Mouse (Mus musculus): Measurements from ENCODE around the gene Samhd1. TPM values are rescaled to one million over a fixed set of nuclear protein-coding genes. Genes with fewer than 3 reads are reported as not detected.

The Samhd1 gene
- polyA plus RNA-seq, 1 experiment from 2014 or later = 21.7 TPM

GRCm38 (mm10) chr2:157119075-157119474 lies 16.0 kb downstream of the Samhd1 start:
- DNase-seq (ENCODE audit: low spot score, missing footprints) (no peak), ATAC-seq (ENCODE audit: low FRiP score) (no peak)
- no peak overlapping the region for H3K27ac ChIP-seq (ENCODE audit: low read depth, low read length)
- H3K4me3 ChIP-seq (ENCODE audit: low read depth, low read length) = no peak overlapping the region
- 83% methylated on average over 3 of the region's 3 CpGs for WGBS
- no peak overlapping the region for H3K9ac ChIP-seq (ENCODE audit: low read length)
- no peak overlapping the region for H3K4me2 ChIP-seq
- H3K4me1 ChIP-seq (ENCODE audit: control insufficient read depth, insufficient read depth, low read length) = no peaks in the 10 kb centered on the region
- H3K27me3 ChIP-seq (ENCODE audit: control insufficient read depth, insufficient read depth, low read length) = no peaks in the 10 kb centered on the region
- no peaks in the 10 kb centered on the region for H3K9me3 ChIP-seq (ENCODE audit: control insufficient read depth, low read length)
- H3K36me3 ChIP-seq (ENCODE audit: control insufficient read depth, insufficient read depth, low read length) = 0 out of 2 replicates have a peak, but pooled peaks cover 4% of the 10 kb centered on the region

DNA sequence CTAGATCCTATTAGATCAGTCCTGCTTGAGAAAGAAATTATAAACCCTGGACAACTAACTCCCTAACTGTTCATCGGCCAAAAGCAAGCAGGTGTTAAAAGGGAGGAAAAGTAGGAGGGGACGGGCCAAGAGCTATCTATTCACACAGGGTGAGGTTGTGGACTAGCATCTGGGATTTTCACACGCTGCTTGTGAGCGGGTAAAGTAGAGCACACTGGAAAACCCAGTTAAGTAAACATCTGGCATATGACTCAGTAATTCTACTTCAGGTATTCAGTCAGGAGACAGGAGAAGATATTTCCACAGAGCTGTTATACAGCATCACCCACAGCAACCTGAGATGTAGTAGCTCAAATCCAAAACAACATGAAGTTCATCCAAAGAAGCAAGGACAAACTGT lies 16.5 kb downstream of the Samhd1 start:
- H3K36me3 ChIP-seq (ENCODE audit: control insufficient read depth, insufficient read depth, low read length) = 0 out of 2 replicates have a peak, but pooled peaks cover 4% of the 10 kb centered on the region
- no peak overlapping the region for H3K4me3 ChIP-seq (ENCODE audit: low read depth, low read length)

GRCm38 (mm10) chr2:157116964-157117363 lies 18.1 kb downstream of the Samhd1 start:
- no peaks in the 10 kb centered on the region for H3K9me3 ChIP-seq (ENCODE audit: control insufficient read depth, low read length)
- no peak overlapping the region for H3K9ac ChIP-seq (ENCODE audit: low read length)
- DNase-seq (ENCODE audit: low spot score, missing footprints) (peak; percentile 94), ATAC-seq (ENCODE audit: low FRiP score) (no peak)
- no peaks in the 10 kb centered on the region for H3K27me3 ChIP-seq (ENCODE audit: control insufficient read depth, insufficient read depth, low read length)
- H3K4me3 ChIP-seq (ENCODE audit: low read depth, low read length) = no peak overlapping the region
- WGBS = 17% methylated on average over 3 of the region's 3 CpGs
- no peak overlapping the region for H3K27ac ChIP-seq (ENCODE audit: low read depth, low read length)
- no peaks in the 10 kb centered on the region for H3K4me1 ChIP-seq (ENCODE audit: control insufficient read depth, insufficient read depth, low read length)
- no peak overlapping the region for H3K4me2 ChIP-seq
- H3K36me3 ChIP-seq (ENCODE audit: control insufficient read depth, insufficient read depth, low read length) = 0 out of 2 replicates have a peak, but pooled peaks cover 4% of the 10 kb centered on the region

More for the DNA sequence above, 16.5 kb downstream of the Samhd1 start:
- H3K4me1 ChIP-seq (ENCODE audit: control insufficient read depth, insufficient read depth, low read length) = no peaks in the 10 kb centered on the region
- no peaks in the 10 kb centered on the region for H3K9me3 ChIP-seq (ENCODE audit: control insufficient read depth, low read length)
- H3K9ac ChIP-seq (ENCODE audit: low read length) = no peak overlapping the region
- H3K27me3 ChIP-seq (ENCODE audit: control insufficient read depth, insufficient read depth, low read length) = no peaks in the 10 kb centered on the region
- no peak for DNase-seq (ENCODE audit: low spot score, missing footprints)
- no peak overlapping the region for H3K4me2 ChIP-seq
- WGBS = 94% methylated on average over 4 of the region's 4 CpGs
- H3K27ac ChIP-seq (ENCODE audit: low read depth, low read length) = no peak overlapping the region
- ATAC-seq (ENCODE audit: low FRiP score) = no peak

DNA sequence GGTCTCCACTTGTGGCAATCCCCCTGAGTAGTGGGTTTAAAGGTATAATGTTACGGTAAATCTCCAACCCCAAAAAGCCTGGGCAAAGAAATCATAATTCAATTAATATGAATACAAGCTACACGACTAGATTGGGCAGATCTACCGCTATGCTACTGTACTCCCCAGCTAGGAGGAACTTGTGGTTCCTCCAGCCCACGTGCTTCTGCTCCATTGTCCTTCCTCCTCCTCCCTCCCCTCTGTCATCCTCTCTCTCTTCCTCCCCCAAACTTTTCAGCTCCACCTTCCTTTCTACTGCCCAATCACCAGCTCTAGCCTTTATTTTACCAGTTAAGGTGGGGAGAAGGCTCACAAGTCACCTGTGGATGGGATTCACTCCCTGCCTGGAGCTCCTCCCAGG lies 26.8 kb downstream of the Samhd1 start:
- no peaks in the 10 kb centered on the region for H3K4me1 ChIP-seq (ENCODE audit: control insufficient read depth, insufficient read depth, low read length)
- no peak overlapping the region for H3K4me2 ChIP-seq
- H3K4me3 ChIP-seq (ENCODE audit: low read depth, low read length) = no peak overlapping the region
- no peak for DNase-seq (ENCODE audit: low spot score, missing footprints)
- no peaks in the 10 kb centered on the region for H3K9me3 ChIP-seq (ENCODE audit: control insufficient read depth, low read length)
- 0 out of 2 replicates have a peak, but pooled peaks cover 3% of the 10 kb centered on the region for H3K36me3 ChIP-seq (ENCODE audit: control insufficient read depth, insufficient read depth, low read length)
- ATAC-seq (ENCODE audit: low FRiP score) = no peak
- WGBS = 93% methylated on average over 4 of the region's 4 CpGs
- H3K27me3 ChIP-seq (ENCODE audit: control insufficient read depth, insufficient read depth, low read length) = no peaks in the 10 kb centered on the region
- H3K9ac ChIP-seq (ENCODE audit: low read length) = no peak overlapping the region
- H3K27ac ChIP-seq (ENCODE audit: low read depth, low read length) = no peak overlapping the region

DNA sequence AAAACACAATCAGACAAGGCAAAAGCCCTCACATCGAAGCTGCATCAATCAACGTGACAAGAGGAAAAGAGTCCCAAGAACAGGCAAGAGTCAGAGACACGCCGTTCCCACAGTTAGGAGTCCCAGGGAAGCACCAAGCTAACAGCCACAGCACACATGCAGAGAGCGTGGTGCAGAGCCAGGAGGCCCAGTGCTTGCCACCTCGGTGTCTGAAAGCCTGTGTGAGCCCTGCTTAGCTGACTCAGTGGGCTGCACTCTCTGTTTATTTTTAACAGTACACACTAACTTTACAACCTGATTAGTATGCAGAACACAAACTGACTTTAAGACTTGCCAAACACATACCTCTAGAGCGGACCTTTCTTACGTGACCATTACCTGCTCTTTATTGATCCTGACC lies 30.6 kb downstream of the Samhd1 start:
- WGBS = 92% methylated on average over 8 of the region's 8 CpGs
- H3K4me3 ChIP-seq (ENCODE audit: low read depth, low read length) = no peak overlapping the region
- ATAC-seq (ENCODE audit: low FRiP score) (no peak), DNase-seq (ENCODE audit: low spot score, missing footprints) (peak; percentile 66)
- 0 out of 2 replicates have a peak, but pooled peaks cover 3% of the 10 kb centered on the region for H3K36me3 ChIP-seq (ENCODE audit: control insufficient read depth, insufficient read depth, low read length)
- H3K9me3 ChIP-seq (ENCODE audit: control insufficient read depth, low read length) = no peaks in the 10 kb centered on the region
- H3K27ac ChIP-seq (ENCODE audit: low read depth, low read length) = no peak overlapping the region
- no peaks in the 10 kb centered on the region for H3K4me1 ChIP-seq (ENCODE audit: control insufficient read depth, insufficient read depth, low read length)
- H3K27me3 ChIP-seq (ENCODE audit: control insufficient read depth, insufficient read depth, low read length) = no peaks in the 10 kb centered on the region
- H3K4me2 ChIP-seq = no peak overlapping the region
- no peak overlapping the region for H3K9ac ChIP-seq (ENCODE audit: low read length)

- WGBS = 43% methylated on average over 2 of the region's 2 CpGs
- H3K9me3 ChIP-seq (ENCODE audit: control insufficient read depth, low read length) = no peaks in the 10 kb centered on the region
Measured at GRCm38 (mm10) chr2:157102256-157102655, 32.8 kb downstream of the Samhd1 start.

DNA sequence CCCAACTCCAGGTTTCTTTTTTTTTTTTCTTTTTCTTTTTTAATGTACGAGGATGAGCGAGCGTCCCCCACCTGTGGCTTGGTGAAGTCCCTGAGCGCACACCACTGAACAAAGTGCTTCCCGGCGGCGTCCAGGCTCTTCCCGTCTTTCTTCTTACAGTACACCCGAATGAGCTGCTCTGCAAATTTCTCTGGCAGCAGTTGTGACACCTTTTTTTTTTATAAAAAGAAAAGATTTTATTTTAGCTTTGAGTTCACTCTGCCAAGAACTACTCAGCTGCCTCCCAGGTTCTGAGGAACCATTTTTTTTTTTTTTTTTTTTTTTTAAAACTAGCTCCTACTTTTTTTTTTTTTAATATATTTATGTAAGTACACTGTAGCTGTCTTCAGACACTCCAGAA lies 33.4 kb downstream of the Samhd1 start:
- no peaks in the 10 kb centered on the region for H3K4me1 ChIP-seq (ENCODE audit: control insufficient read depth, insufficient read depth, low read length)
- 95% methylated on average over 9 of the region's 9 CpGs for WGBS

More at GRCm38 (mm10) chr2:157102256-157102655, 32.8 kb downstream of the Samhd1 start:
- Histone ChIP-seq H3K27me3 (ENCODE audit: control insufficient read depth, insufficient read depth, low read length) (no peaks in the 10 kb centered on the region), H3K4me2 (no peak overlapping the region), H3K4me3 (ENCODE audit: low read depth, low read length) (no peak overlapping the region), H3K9ac (ENCODE audit: low read length) (no peak overlapping the region), H3K36me3 (ENCODE audit: control insufficient read depth, insufficient read depth, low read length) (no peaks in the 10 kb centered on the region), H3K4me1 (ENCODE audit: control insufficient read depth, insufficient read depth, low read length) (no peaks in the 10 kb centered on the region), H3K27ac (ENCODE audit: low read depth, low read length) (no peak overlapping the region)
- ATAC-seq (ENCODE audit: low FRiP score) (no peak), DNase-seq (ENCODE audit: low spot score, missing footprints) (peak; percentile 65)

DNA sequence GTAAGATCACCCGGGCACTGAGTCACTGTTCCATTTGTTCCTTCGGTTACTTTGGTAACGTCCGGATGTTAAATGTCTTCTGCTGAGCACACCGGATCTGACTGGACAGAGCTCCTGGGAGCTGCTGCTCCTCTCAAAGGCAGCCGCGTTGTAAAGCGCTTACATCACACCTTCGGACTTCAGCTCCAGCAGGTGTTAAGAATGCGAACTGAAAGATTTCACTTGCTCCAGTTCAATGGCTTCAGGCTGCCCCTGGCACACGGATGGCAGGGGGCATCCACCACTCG lies 34.8 kb downstream of the Samhd1 start:
- no peak overlapping the region for H3K4me2 ChIP-seq
- no peak overlapping the region for H3K9ac ChIP-seq (ENCODE audit: low read length)
- DNase-seq (ENCODE audit: low spot score, missing footprints) = no peak
- H3K27ac ChIP-seq (ENCODE audit: low read depth, low read length) = no peak overlapping the region
- H3K9me3 ChIP-seq (ENCODE audit: control insufficient read depth, low read length) = no peaks in the 10 kb centered on the region
- 92% methylated on average over 12 of the region's 12 CpGs for WGBS
- H3K4me3 ChIP-seq (ENCODE audit: low read depth, low read length) = no peak overlapping the region
- ATAC-seq (ENCODE audit: low FRiP score) = no peak
- no peaks in the 10 kb centered on the region for H3K4me1 ChIP-seq (ENCODE audit: control insufficient read depth, insufficient read depth, low read length)
- no peaks in the 10 kb centered on the region for H3K36me3 ChIP-seq (ENCODE audit: control insufficient read depth, insufficient read depth, low read length)
- no peaks in the 10 kb centered on the region for H3K27me3 ChIP-seq (ENCODE audit: control insufficient read depth, insufficient read depth, low read length)

More for the DNA sequence above, 33.4 kb downstream of the Samhd1 start:
- no peak for DNase-seq (ENCODE audit: low spot score, missing footprints)
- ATAC-seq (ENCODE audit: low FRiP score) = no peak
- H3K4me2 ChIP-seq = no peak overlapping the region
- H3K27me3 ChIP-seq (ENCODE audit: control insufficient read depth, insufficient read depth, low read length) = no peaks in the 10 kb centered on the region
- no peaks in the 10 kb centered on the region for H3K36me3 ChIP-seq (ENCODE audit: control insufficient read depth, insufficient read depth, low read length)
- no peak overlapping the region for H3K27ac ChIP-seq (ENCODE audit: low read depth, low read length)
- no peaks in the 10 kb centered on the region for H3K9me3 ChIP-seq (ENCODE audit: control insufficient read depth, low read length)
- H3K9ac ChIP-seq (ENCODE audit: low read length) = no peak overlapping the region
- H3K4me3 ChIP-seq (ENCODE audit: low read depth, low read length) = no peak overlapping the region

DNA sequence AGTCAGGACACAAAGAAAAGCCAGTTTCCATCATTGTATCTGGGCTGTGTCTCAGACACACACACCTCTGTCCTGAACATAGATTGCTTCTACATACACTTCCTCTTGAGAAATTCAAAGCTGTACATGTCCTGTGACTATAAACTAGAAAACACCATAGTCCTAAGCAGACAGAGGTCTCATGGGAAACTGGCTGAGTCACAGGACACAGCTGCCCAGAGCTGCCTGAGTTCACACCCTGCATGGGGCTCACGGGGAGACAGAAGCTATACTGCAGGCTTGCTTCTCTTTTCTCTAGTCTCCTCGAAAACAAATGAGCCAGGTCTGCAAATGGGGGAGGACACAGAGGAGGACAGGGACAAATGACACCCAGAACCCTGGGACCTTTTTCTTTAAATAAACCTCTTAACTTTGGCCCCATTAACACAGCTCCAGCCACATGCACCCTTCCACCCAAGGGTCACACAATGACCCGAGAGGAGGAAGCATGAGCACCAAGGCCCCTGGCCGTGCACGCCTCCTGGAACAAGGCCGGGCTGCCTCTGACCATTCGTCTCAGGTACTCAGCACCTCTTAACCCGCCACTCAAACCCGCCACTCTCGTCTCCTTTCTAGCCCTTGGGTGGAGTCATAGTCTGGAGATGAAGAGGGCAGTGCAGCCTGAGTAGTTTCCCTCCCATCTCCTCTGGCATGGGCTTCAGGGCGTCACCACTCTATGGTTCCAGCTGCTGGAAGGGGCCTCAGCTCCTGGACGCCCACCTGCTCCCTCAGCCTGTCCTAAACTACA lies 35.3 kb downstream of the Samhd1 start:
- DNase-seq (ENCODE audit: low spot score, missing footprints) (no peak), ATAC-seq (ENCODE audit: low FRiP score) (no peak)
- Histone ChIP-seq H3K4me1 (ENCODE audit: control insufficient read depth, insufficient read depth, low read length) (no peaks in the 10 kb centered on the region), H3K36me3 (ENCODE audit: control insufficient read depth, insufficient read depth, low read length) (no peaks in the 10 kb centered on the region), H3K9ac (ENCODE audit: low read length) (no peak overlapping the region), H3K4me2 (no peak overlapping the region), H3K9me3 (ENCODE audit: control insufficient read depth, low read length) (no peaks in the 10 kb centered on the region), H3K4me3 (ENCODE audit: low read depth, low read length) (no peak overlapping the region), H3K27me3 (ENCODE audit: control insufficient read depth, insufficient read depth, low read length) (no peaks in the 10 kb centered on the region), H3K27ac (ENCODE audit: low read depth, low read length) (no peak overlapping the region)
- 94% methylated on average over 12 of the region's 12 CpGs for WGBS

Measured in midbrain, embryonic 11.5 days (tissue).